Mouse (Mus musculus) embryonic facial prominence, embryonic 15.5 days (tissue): ENCODE measurements around the gene Txndc11. TPM values are rescaled to one million over a fixed set of nuclear protein-coding genes. Genes with fewer than 3 reads are reported as not detected.
A peak's percentile ranks its signal among the peaks of the same experiment; 100 is the strongest.

ENCODE experiments used
- ATAC-seq: fragments of 200-750 bp; cut with Nextera tagmentation; 2 replicates; pipeline ENCODE4 v1.8.0; 2017; ENCODE audit warnings: low read depth, moderate TSS enrichment; ENCODE audit not compliant: insufficient number of reproducible peaks, low FRiP score, low TSS enrichment
- H3K27ac ChIP-seq: fragments of 300-500 bp; sonication (generic); replicated peaks from 2 replicates; pipeline ENCODE4 v1.5.1; 2015; ENCODE audit warnings: mild to moderate bottlenecking, inconsistent platforms
- H3K27me3 ChIP-seq: fragments of 300-500 bp; sonication (generic); 2 replicates; pipeline ENCODE4 v1.6.1; 2015; ENCODE audit warnings: inconsistent platforms
- H3K36me3 ChIP-seq: fragments of 300-500 bp; sonication (generic); 2 replicates; pipeline ENCODE4 v1.6.1; 2015; ENCODE audit warnings: mild to moderate bottlenecking, inconsistent platforms
- H3K4me1 ChIP-seq: fragments of 300-500 bp; sonication (generic); 2 replicates; pipeline ENCODE4 v1.6.1; 2015; ENCODE audit warnings: inconsistent platforms
- H3K4me2 ChIP-seq: fragments of 300-500 bp; sonication (generic); replicated peaks from 2 replicates; pipeline ENCODE4 v1.6.1; 2015; ENCODE audit warnings: mild to moderate bottlenecking, inconsistent platforms
- H3K4me3 ChIP-seq: fragments of 300-500 bp; sonication (generic); replicated peaks from 2 replicates; pipeline ENCODE4 v1.5.1; 2015; ENCODE audit warnings: mild to moderate bottlenecking, inconsistent platforms
- H3K9ac ChIP-seq: fragments of 300-500 bp; sonication (generic); 2 replicates; pipeline ENCODE4 v1.6.1; 2015; ENCODE audit warnings: inconsistent platforms
- H3K9me3 ChIP-seq: fragments of 300-500 bp; sonication (generic); replicated peaks from 2 replicates; pipeline ENCODE4 v1.6.1; 2016; ENCODE audit warnings: inconsistent platforms
- WGBS: fragments of 180-500 bp; shearing (Covaris S2); methylation state at CpG from one replicate; pipeline ENCODE4 v1.1.7; 2015; 5-methylcytosine and 5-hydroxymethylcytosine counted together
- polyA plus RNA-seq: library from polyadenylated mRNA; unstranded; fragments of >200 nt; fragmentation: Nextera tagmentation; extraction: Ambion mirVana; gene quantifications from 2 replicates; pipeline ENCODE4 v1.2.1, GENCODE M21; 2015

The Txndc11 gene
- polyA plus RNA-seq, 1 experiment from 2014 or later: 39.2 TPM

- no peaks in the 10 kb centered on the region for H3K9me3 ChIP-seq
- no peak overlapping the region for H3K4me2 ChIP-seq
- peaks cover 56% of the 10 kb centered on the region for H3K36me3 ChIP-seq
- H3K4me3 ChIP-seq: no peak overlapping the region
- no peak for ATAC-seq
- no peak overlapping the region for H3K9ac ChIP-seq
- WGBS: 86% methylated on average over 8 of the region's 8 CpGs
- no peaks in the 10 kb centered on the region for H3K27me3 ChIP-seq
- H3K4me1 ChIP-seq: peaks cover 44% of the 10 kb centered on the region
- no peak overlapping the region for H3K27ac ChIP-seq
Observed at GRCm38 (mm10) chr16:11072454-11072853, 62.0 kb downstream of the Txndc11 start.

- no peak for ATAC-seq
- peaks cover 56% of the 10 kb centered on the region for H3K36me3 ChIP-seq
- no peaks in the 10 kb centered on the region for H3K9me3 ChIP-seq
- no peaks in the 10 kb centered on the region for H3K27me3 ChIP-seq
- peaks cover 46% of the 10 kb centered on the region for H3K4me1 ChIP-seq
- WGBS: 83% methylated on average over 4 of the region's 4 CpGs
- no peak overlapping the region for H3K9ac ChIP-seq
- no peak overlapping the region for H3K27ac ChIP-seq
- no peak overlapping the region for H3K4me3 ChIP-seq
- no peak overlapping the region for H3K4me2 ChIP-seq
Observed at GRCm38 (mm10) chr16:11071887-11072286, 62.6 kb downstream of the Txndc11 start.

GRCm38 (mm10) chr16:11071176-11071575 is 63.3 kb downstream of the Txndc11 start:
- no peak overlapping the region for H3K4me2 ChIP-seq
- H3K4me1 ChIP-seq: peaks cover 46% of the 10 kb centered on the region
- H3K27me3 ChIP-seq: no peaks in the 10 kb centered on the region
- H3K9ac ChIP-seq: no peak overlapping the region
- H3K4me3 ChIP-seq: no peak overlapping the region
- no peak for ATAC-seq
- WGBS: 75% methylated on average over 5 of the region's 5 CpGs
- H3K36me3 ChIP-seq: peaks cover 50% of the 10 kb centered on the region
- no peaks in the 10 kb centered on the region for H3K9me3 ChIP-seq
- H3K27ac ChIP-seq: no peak overlapping the region

- no peak overlapping the region for H3K9ac ChIP-seq
- no peak for ATAC-seq
- no peaks in the 10 kb centered on the region for H3K9me3 ChIP-seq
- peaks cover 37% of the 10 kb centered on the region for H3K36me3 ChIP-seq
- no peak overlapping the region for H3K4me2 ChIP-seq
- H3K4me1 ChIP-seq: peaks cover 57% of the 10 kb centered on the region
- H3K4me3 ChIP-seq: no peak overlapping the region
- H3K27me3 ChIP-seq: no peaks in the 10 kb centered on the region
- WGBS: 67% methylated on average over 7 of the region's 7 CpGs
- H3K27ac ChIP-seq: no peak overlapping the region
Observed at GRCm38 (mm10) chr16:11069710-11070420, 64.6 kb downstream of the Txndc11 start.

GRCm38 (mm10) chr16:11069271-11069670 is 65.2 kb downstream of the Txndc11 start:
- H3K36me3 ChIP-seq: peaks cover 31% of the 10 kb centered on the region
- no peaks in the 10 kb centered on the region for H3K9me3 ChIP-seq
- peaks cover 57% of the 10 kb centered on the region for H3K4me1 ChIP-seq
- no peak overlapping the region for H3K4me3 ChIP-seq
- WGBS: 73% methylated on average over 6 of the region's 6 CpGs
- H3K4me2 ChIP-seq: 0 out of 2 replicates have a peak overlapping the region, but pooled peaks have one; percentile 8
- H3K9ac ChIP-seq: no peak overlapping the region
- H3K27ac ChIP-seq: 0 out of 2 replicates have a peak overlapping the region, but pooled peaks have one; percentile 7
- no peak for ATAC-seq
- no peaks in the 10 kb centered on the region for H3K27me3 ChIP-seq

- ATAC-seq: no peak
- no peaks in the 10 kb centered on the region for H3K9me3 ChIP-seq
- H3K4me1 ChIP-seq: peaks cover 60% of the 10 kb centered on the region
Observed at GRCm38 (mm10) chr16:11068666-11069065, 65.8 kb downstream of the Txndc11 start.

GRCm38 (mm10) chr16:11066833-11067191 is 67.6 kb downstream of the Txndc11 start:
- H3K27me3 ChIP-seq: no peaks in the 10 kb centered on the region
- peaks cover 64% of the 10 kb centered on the region for H3K4me1 ChIP-seq
- peak overlapping the region; percentile 90 for H3K9ac ChIP-seq
- peak overlapping the region; percentile 89 for H3K4me3 ChIP-seq
- WGBS: under 1% methylated on average over 22 of the region's 22 CpGs
- no peaks in the 10 kb centered on the region for H3K9me3 ChIP-seq
- H3K36me3 ChIP-seq: peaks cover 9% of the 10 kb centered on the region
- ATAC-seq: peak; percentile 7; the same call in 1 of the 2 replicates
- peak overlapping the region; percentile 93 for H3K27ac ChIP-seq
- H3K4me2 ChIP-seq: peak overlapping the region; percentile 67

More at GRCm38 (mm10) chr16:11068666-11069065, 65.8 kb downstream of the Txndc11 start:
- Histone ChIP-seq H3K36me3 (peaks cover 25% of the 10 kb centered on the region), H3K4me2 (peak overlapping the region; percentile 67; the same call in 1 of the 2 replicates), H3K27ac (0 out of 2 replicates have a peak overlapping the region, but pooled peaks have one; percentile 7), H3K9ac (no peak overlapping the region), H3K27me3 (no peaks in the 10 kb centered on the region), H3K4me3 (no peak overlapping the region)
- WGBS: 83% methylated on average over 3 of the region's 3 CpGs

- Histone ChIP-seq H3K36me3 (peaks cover 3% of the 10 kb centered on the region; the same call in 1 of the 2 replicates), H3K4me3 (peak within 1 kb of the TSS; percentile 89), H3K9ac (peak within 1 kb of the TSS; percentile 90), H3K27ac (peak within 1 kb of the TSS; percentile 93), H3K4me2 (peak within 1 kb of the TSS; percentile 67), H3K4me1 (peaks cover 63% of the 10 kb centered on the region), H3K27me3 (no peaks in the 10 kb centered on the region), H3K9me3 (no peaks in the 10 kb centered on the region)
- under 1% methylated on average over 75 of the region's 78 CpGs for WGBS
- ATAC-seq: peak; percentile 96
Observed at GRCm38 (mm10) chr16:11066029-11066832, 68.2 kb downstream of the Txndc11 start, which contains the start of gene Litaf. TSS of gene Litaf (minus strand) at chr16:11066157.

- Histone ChIP-seq H3K36me3 (no peaks in the 10 kb centered on the region), H3K4me3 (peak overlapping the region; percentile 89), H3K4me2 (peak overlapping the region; percentile 67), H3K27me3 (no peaks in the 10 kb centered on the region), H3K9ac (0 out of 2 replicates have a peak overlapping the region, but pooled peaks have one; percentile 33), H3K9me3 (no peaks in the 10 kb centered on the region), H3K4me1 (peaks cover 57% of the 10 kb centered on the region), H3K27ac (peak overlapping the region; percentile 80)
- ATAC-seq: no peak
- WGBS: 57% methylated on average over 5 of the region's 5 CpGs
Observed at GRCm38 (mm10) chr16:11065431-11065830, 69.0 kb downstream of the Txndc11 start.

- ATAC-seq: no peak
- no peak overlapping the region for H3K9ac ChIP-seq
- 85% methylated on average over 6 of the region's 6 CpGs for whole genome bisulfite sequencing
- no peak overlapping the region for H3K27ac ChIP-seq
- no peaks in the 10 kb centered on the region for H3K27me3 ChIP-seq
- H3K4me1 ChIP-seq: peaks cover 51% of the 10 kb centered on the region
- H3K4me2 ChIP-seq: no peak overlapping the region
- H3K36me3 ChIP-seq: no peaks in the 10 kb centered on the region
- H3K4me3 ChIP-seq: no peak overlapping the region
- H3K9me3 ChIP-seq: no peaks in the 10 kb centered on the region
Observed at GRCm38 (mm10) chr16:11064742-11065141, 69.7 kb downstream of the Txndc11 start.

GRCm38 (mm10) chr16:11064341-11064740 is 70.1 kb downstream of the Txndc11 start:
- Histone ChIP-seq H3K4me1 (peaks cover 47% of the 10 kb centered on the region), H3K4me3 (no peak overlapping the region), H3K27ac (no peak overlapping the region), H3K4me2 (no peak overlapping the region), H3K9ac (no peak overlapping the region), H3K36me3 (no peaks in the 10 kb centered on the region), H3K27me3 (no peaks in the 10 kb centered on the region), H3K9me3 (no peaks in the 10 kb centered on the region)
- 93% methylated on average over 4 of the region's 4 CpGs for WGBS
- ATAC-seq: no peak
